Mouse (Mus musculus) CD4-positive helper T cell, adult 2 months (primary cell): ENCODE measurements around the gene Lyar.
A peak's percentile ranks its signal among the peaks of the same experiment; 100 is the strongest.

Experiments used
- DNase-seq: peaks from one replicate; pipeline ENCODE4 v3.0.0-alpha.2; 2012; ENCODE audit warnings: low read depth, missing footprints, low spot score

Gene Lyar

DNA sequence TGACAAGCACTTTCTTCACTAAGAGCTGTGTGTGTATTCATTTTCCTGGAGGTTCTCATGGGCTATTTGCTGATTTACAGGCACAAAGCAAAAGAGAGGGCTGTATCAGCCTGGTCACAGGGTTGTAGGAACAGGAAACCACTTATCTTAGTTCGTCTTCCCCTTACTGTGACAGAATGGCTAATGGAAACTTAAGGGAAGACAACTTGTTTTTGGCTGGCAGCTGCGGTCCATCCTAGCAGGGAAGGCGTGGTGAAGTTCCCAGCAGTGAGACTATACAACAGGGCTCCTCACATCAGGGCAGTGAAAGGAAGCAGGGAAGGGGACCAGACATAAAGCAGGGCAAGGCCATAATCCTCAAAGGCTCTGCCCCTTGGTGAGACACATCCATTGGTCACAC, 35.4 kb downstream of the Lyar start:
- no peak for DNase-seq

DNA sequence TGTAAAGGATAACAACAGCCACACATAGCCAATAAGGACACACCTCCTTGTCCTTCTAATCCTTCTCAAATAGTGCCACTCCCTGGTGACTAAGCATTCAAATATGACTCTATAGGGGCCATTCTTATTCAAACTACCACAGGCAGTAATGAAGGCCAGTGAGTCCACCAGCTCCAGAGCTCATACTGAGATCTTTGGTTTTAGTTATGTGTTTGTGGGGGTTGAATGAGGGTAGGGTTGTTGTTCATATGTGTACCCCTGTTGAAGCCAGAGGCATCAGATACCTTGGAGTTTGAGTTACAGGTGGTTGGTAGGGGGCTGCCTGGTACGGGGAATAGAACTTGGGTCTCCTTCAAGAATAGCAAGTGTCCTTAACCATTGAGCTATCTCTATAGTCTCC, 36.3 kb downstream of the Lyar start:
- DNase-seq: no peak

DNA sequence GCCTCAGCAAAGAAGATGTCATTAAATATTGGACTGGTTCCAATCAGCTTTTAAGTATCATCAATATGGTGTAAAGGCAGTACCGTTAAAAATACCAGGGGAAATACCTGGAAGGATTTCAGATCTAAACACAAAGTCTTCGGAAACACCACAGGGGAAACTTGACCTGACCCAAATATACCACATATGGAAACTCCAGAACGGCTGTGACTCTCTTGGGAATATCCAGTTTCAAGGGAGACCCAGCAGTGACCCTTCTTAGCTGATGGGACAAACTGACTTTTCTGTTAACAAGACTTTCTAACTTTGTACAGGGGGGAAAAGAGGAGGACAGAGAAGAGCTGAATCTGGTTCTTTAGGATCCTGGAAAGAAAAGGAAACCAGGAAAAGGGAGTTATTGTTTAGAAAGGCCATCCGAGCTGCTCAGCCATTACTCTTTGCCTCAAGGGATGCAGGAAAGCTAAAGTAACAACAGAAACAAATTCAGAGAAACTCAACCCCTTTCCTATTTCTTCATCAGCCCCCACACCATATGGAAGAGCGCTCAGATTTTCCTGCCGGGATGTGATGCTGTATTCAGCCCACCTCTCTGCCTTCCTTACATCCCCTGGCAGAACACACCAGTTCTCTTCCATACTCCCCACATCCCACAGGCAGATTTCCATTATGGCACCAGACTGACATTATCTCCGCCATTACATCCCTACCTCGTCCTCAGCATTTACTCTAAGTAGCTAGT, 37.9 kb downstream of the Lyar start:
- no peak for DNase-seq

DNA sequence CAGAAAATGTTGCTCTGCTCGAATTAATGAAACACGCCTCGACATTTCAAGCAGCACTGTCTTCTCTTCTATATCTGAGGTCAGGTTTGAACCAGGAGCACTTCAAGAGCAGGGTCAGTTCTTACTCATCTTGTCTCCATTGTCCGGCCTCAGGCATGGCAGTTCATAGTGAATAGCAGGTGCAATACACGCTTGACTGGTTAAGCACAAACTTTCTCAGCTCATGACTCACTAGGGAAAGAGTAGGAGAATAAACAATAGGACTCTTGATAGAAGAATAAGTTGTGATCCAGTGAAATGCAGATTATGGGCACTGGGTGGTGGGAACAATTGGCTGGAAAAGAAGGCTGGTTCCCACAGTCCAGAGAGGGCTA, 38.5 kb downstream of the Lyar start:
- DNase-seq: no peak

DNA sequence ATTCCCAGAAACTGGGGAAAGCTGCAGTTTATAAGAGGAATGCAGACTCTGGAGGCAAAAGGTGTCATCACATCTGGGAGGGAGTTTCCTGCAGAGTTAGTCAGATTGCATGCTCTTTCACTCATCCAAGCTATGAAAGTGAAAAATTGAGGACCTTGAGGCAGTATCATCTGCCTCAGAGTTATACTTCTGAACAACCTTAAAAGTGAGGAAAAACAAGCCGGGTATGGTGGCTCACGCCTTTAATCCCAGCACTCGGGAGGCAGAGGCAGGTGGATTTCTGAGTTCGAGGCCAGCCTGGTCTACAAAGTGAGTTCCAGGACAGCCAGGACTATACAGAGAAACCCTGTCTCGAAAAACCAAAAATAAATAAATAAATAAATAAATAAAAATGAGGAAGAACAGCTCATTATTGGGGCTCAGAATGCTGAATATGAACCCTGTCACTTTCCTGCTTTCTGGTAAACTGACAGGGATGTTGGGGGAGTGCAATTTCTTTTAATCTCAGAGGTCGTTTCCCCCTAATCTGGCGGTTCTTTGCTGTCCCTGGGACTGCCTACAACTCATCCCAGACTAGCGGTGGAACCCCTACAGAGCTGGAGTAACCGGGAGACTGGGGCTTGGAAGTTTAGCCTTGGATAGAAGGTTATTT, 39.3 kb downstream of the Lyar start:
- no peak for DNase-seq

DNA sequence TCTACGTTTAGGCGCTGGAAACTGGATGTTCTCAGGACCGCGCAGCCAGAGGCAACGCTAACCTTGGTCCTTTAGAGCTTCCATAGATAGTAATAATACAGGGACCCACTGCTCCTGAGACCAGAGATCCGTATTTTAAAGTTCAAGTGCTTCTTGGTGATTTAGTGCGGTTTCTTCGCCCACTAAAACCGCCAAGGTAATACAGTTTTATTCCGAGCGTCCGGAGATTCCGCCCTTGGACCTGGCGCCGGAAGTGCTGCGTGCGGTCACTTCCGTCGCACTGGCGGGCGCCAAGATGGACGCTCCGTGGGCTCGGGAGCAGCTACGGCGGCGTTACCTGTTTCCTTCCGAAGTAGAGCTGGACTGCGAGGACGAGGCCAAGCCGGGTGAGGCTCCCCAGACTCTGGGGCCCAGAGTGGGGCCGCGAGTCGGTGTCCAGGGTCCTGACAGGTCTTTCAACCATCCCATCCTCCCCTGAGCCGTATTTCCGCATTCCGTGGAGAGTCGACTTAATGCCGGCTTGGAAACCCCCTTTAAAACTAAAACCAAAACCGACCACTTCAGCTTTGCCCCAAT, 39.9 kb downstream of the Lyar start, which contains the start of gene Tmem128:
Tmem128 (plus strand) TSS at position 79 of the 576 bp plus-strand sequence.
- peak; percentile 82 for DNase-seq

DNA sequence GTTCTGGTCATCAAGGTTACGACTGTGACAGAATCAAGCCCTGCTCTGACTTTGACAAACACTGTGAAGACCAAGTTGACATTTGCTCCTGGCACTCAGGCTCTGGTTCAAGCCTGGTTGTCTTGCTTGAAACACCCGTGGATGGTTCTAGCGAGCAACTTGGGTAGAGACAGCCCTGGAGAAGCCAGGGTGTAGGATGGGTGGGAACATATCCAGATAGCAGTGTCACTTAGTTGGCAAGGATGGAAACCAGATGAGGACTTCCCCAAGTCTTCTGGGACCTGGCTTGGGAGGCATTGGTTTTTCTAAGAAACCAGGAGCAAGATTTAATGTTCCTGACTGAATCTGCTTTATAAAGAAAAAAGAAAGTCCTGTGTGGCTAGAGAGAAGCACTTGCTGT, 50.7 kb downstream of the Lyar start:
- DNase-seq: no peak

DNA sequence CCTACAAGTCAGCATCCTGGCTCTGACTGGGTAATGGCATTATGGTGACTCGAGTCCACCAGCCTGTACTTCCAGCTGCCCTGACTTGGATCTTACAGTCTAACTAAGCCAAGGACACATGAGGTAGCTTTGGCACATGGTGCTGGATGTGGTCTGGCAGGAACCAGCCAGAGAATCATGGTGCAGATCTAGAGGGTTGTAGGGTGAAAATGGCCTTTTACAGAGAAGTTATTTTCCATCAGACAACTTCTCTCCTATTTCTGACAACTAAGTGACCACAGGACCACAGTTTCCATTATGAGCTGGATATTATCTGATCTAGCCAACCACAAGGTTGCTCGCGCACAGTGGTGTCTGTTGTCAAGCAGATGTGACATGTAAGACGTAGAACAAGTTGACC, 53.6 kb downstream of the Lyar start:
- peak; percentile 48 for DNase-seq

DNA sequence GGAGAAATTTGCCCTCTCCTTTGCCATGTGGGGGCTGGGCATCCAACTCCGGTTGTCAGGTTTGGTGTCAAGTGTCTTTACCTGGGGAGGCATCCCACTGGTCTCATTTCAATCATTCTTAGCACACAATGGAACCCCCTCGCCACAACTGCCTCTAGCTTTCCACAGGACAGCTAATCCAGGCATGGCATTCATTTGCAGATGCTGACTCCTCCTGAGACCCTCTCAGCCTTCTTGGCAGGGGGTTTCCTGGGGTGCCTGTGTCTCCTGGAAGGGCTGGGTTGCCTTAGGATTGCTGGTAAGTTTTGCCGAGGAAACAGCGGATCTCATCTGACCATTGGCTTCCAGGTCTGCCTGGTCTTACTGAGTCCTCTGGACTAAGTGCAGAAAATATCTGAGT, 55.5 kb downstream of the Lyar start, which contains the start of gene Otop1:
Otop1 (plus strand) TSS at position 202 of the 400 bp plus-strand sequence.
- DNase-seq: no peak

DNA sequence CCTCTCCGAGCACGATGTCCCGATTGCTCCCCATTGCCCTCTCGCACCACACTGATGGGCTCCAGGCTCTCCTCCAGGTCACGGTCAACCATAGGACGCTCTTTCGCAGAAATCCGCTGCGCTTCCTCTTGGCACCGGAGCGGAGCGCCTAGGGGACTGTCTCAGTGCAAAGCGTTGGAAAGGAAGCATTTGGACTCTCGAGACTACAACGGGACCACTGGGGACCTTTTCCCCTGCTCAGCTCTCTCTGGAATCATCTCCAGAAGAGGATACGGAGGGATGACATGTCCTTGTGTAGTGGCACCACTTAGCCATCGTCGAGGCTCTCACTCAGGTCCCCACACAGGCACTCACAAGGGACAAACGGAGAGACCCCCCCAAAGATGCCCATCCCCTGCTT, 56.2 kb downstream of the Lyar start:
- no peak for DNase-seq

DNA sequence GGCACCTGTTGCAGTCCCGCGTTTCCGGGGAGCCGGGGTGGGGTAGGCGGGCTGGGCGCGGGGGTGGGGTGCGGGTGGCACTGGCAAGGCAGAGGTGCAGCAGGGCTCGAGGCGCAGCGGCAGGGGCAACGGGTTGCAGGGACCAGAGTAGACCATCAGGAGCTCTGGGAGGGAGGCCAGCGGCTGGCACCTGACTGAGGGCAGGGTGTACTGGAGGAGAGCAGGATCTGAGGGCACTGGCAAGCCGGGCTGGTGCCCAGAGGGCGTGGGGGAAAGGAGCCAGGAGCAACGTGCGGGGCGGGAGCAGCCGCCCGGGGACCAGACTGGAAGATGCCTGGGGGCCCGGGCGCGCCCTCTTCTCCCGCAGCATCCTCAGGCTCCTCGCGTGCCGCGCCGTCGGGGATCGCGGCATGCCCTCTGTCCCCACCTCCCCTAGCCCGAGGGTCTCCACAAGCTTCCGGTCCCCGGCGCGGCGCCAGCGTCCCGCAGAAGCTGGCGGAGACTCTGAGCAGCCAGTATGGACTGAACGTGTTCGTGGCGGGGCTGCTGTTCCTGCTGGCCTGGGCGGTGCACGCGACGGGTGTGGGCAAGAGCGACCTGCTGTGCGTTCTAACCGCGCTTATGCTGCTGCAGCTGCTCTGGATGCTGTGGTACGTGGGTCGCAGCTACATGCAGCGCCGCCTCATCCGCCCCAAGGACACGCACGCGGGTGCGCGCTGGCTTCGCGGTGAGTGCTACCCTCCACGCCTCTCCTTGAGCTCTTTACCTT, 57.0 kb downstream of the Lyar start:
- DNase-seq: no peak

DNA sequence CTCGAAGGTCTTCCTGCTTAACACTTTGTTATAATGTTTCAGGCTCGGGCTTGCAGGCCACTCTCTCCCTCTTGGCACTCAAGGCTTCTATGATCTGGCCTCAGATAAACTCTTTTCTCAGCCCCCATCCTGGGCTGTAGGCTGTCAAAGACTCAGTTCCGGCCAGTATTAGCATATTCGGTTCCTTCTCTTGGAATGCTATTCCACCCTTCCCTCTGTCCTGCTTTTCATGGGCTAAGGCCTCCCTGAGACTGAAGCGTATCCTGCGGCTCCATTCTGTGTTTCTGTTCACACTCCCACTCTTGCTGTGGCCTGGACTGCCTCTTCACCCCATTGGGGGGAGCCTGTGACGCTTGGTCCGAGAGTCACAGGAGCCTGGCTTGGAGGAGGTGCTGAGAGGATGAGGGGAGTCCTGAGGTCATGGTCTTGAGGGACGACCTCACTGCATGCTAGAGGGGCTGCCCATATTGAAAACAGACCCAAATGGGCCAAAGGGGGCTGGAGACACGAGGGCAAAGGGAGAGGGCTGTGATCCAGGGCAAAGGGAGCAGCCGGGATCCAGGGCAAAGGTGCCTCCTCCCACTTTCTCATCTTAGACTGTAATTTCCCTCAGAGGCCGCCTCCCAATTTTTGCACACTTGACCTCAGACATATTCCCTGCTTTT, 57.8 kb downstream of the Lyar start:
- no peak for DNase-seq

DNA sequence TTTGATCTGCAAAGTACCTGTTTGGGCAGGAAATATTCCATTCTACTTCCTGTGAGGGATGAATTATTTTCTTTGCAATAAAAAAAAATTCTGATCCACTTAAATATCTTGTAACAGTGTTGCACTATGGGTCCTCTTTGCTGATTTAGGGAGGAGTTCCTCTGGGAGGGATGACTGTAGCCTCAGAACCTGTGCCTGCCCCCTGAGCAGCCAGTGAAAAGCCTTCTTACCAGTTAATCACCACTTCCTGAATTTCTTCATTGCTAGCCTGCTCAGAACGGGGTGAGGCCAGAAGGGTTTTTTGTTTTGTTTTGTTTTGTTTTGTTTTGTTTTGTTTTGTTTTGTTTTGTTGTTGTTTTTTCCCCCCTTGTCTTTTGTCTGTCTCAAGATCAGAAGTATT, 59.8 kb downstream of the Lyar start:
- no peak for DNase-seq
